Mouse (Mus musculus): ENCODE measurements at regions not wholly inside any gene's neighbourhood (a gene's known extent, or its start where the extent isn't known, plus 50 kb on each side); places are given as distances from the start of the nearest gene placed in this dataset.

GRCm38 (mm10) chr11:28999196-28999595, 131.3 kb upstream of the Pnpt1 start:
- no peak for TF ChIP-seq MAZ (IDR thresholded peaks at IDR 0.05; ENCODE audit: low read depth, low read length)
- TF ChIP-seq CTCF (IDR thresholded peaks at IDR 0.05 in 2 of 3, conservative IDR thresholded peaks at IDR 0.05 in 1 of 3; ENCODE audit: control insufficient read depth in 1 of 3, insufficient read depth in 1 of 3, low read depth in 2 of 3, low read length in 3 of 3, poor library complexity in 1 of 3, severe bottlenecking in 1 of 3), result no peak
